Mouse (Mus musculus) intestine, postnatal 0 days (tissue): ENCODE data around the gene Itm2b. TPM values are rescaled to one million over a fixed set of nuclear protein-coding genes. Genes with fewer than 3 reads are reported as not detected.

Source experiments
- ATAC-seq: fragments of 200-750 bp; cut with Nextera tagmentation; 2 replicates; pipeline ENCODE4 v1.8.0; 2017; ENCODE audit warnings: mild to moderate bottlenecking, moderate TSS enrichment, moderate library complexity
- H3K27ac ChIP-seq: fragments of 300-500 bp; sonication (generic); 2 replicates; pipeline ENCODE4 v1.5.1; 2014; ENCODE audit warnings: mild to moderate bottlenecking, low read depth, low read length, moderate library complexity
- H3K27me3 ChIP-seq: fragments of 300-500 bp; sonication (generic); replicated peaks from 2 replicates; pipeline ENCODE4 v1.6.1; 2014; ENCODE audit warnings: low read length, mixed read lengths; ENCODE audit not compliant: control insufficient read depth, insufficient read depth
- H3K36me3 ChIP-seq: fragments of 300-500 bp; sonication (generic); 2 replicates; pipeline ENCODE4 v1.6.1; 2014; ENCODE audit warnings: mild to moderate bottlenecking, moderate library complexity; ENCODE audit not compliant: control insufficient read depth, insufficient read depth
- H3K4me1 ChIP-seq: fragments of 300-500 bp; sonication (generic); replicated peaks from 2 replicates; pipeline ENCODE4 v1.6.1; 2014; ENCODE audit warnings: antibody characterized with exemption, low read length, mixed read lengths; ENCODE audit not compliant: control insufficient read depth, insufficient read depth
- H3K4me2 ChIP-seq: fragments of 300-500 bp; sonication (generic); replicated peaks from 2 replicates; pipeline ENCODE4 v1.6.1; 2014; ENCODE audit warnings: low read depth, mild to moderate bottlenecking, moderate library complexity
- H3K4me3 ChIP-seq: fragments of 300-500 bp; sonication (generic); 2 replicates; pipeline ENCODE4 v1.5.1; 2014; ENCODE audit warnings: low read depth, low read length
- H3K9ac ChIP-seq: fragments of 300-500 bp; sonication (generic); 2 replicates; pipeline ENCODE4 v1.6.1; 2014; ENCODE audit warnings: mild to moderate bottlenecking, low read depth, low read length
- H3K9me3 ChIP-seq: fragments of 300-500 bp; sonication (generic); 2 replicates; pipeline ENCODE4 v1.6.1; 2016; ENCODE audit warnings: mixed run types; ENCODE audit not compliant: control insufficient read depth
- CTCF ChIP-seq: sonication (generic); IDR thresholded peaks from 2 replicates; pipeline ENCODE4 v1.5.1; 2016; ENCODE audit warnings: low read depth, mild to moderate bottlenecking, control low read depth, antibody characterized with exemption, moderate library complexity
- WGBS: fragments of 180-500 bp; shearing (Covaris S2); extraction: QIAGEN DNeasy Blood & Tissue Kit; methylation state at CpG from one replicate; pipeline ENCODE4 v1.1.7; 2014; 5-methylcytosine and 5-hydroxymethylcytosine counted together
- polyA plus RNA-seq: library from polyadenylated mRNA; unstranded; fragments of >200 nt; fragmentation: Nextera tagmentation; extraction: Ambion mirVana; gene quantifications from 2 replicates; pipeline ENCODE4 v1.2.1, GENCODE M21; 2015

The Itm2b gene
- polyA plus RNA-seq, 1 experiment from 2014 or later: 1,587 TPM

- Histone ChIP-seq H3K9me3 (no peaks in the 10 kb centered on the region), H3K4me2 (no peak overlapping the region)
- no peak for TF ChIP-seq CTCF
Observed at GRCm38 (mm10) chr14:73389059-73389458, 4.0 kb upstream of the Itm2b start.

GRCm38 (mm10) chr14:73388546-73388945 lies 3.5 kb upstream of the Itm2b start:
- H3K9ac ChIP-seq: no peak overlapping the region
- 39% methylated on average over 7 of the region's 7 CpGs for WGBS
- H3K4me2 ChIP-seq: no peak overlapping the region
- no peak for TF ChIP-seq CTCF
- H3K27ac ChIP-seq: no peak overlapping the region
- H3K36me3 ChIP-seq: no peaks in the 10 kb centered on the region
- H3K4me1 ChIP-seq: peaks cover under 1% of the 10 kb centered on the region
- H3K4me3 ChIP-seq: no peak overlapping the region
- no peaks in the 10 kb centered on the region for H3K27me3 ChIP-seq
- ATAC-seq: no peak
- H3K9me3 ChIP-seq: no peaks in the 10 kb centered on the region

More at GRCm38 (mm10) chr14:73389059-73389458, 4.0 kb upstream of the Itm2b start:
- no peak for ATAC-seq
- Histone ChIP-seq H3K27ac (no peak overlapping the region), H3K4me1 (no peaks in the 10 kb centered on the region; the same call in none of the 2 replicates), H3K27me3 (no peaks in the 10 kb centered on the region), H3K9ac (no peak overlapping the region), H3K36me3 (no peaks in the 10 kb centered on the region), H3K4me3 (no peak overlapping the region)
- 67% methylated on average over 7 of the region's 7 CpGs for WGBS

GRCm38 (mm10) chr14:73386493-73386892 lies 1.4 kb upstream of the Itm2b start:
- Histone ChIP-seq H3K9me3 (no peaks in the 10 kb centered on the region), H3K36me3 (0 out of 2 replicates have a peak, but pooled peaks cover 6% of the 10 kb centered on the region), H3K4me2 (no peak overlapping the region), H3K4me1 (peaks cover 3% of the 10 kb centered on the region), H3K4me3 (no peak overlapping the region), H3K27me3 (no peaks in the 10 kb centered on the region), H3K27ac (no peak overlapping the region), H3K9ac (no peak overlapping the region)
- WGBS: 62% methylated on average over 5 of the region's 5 CpGs
- ATAC-seq: no peak
- TF ChIP-seq CTCF: no peak

- peak overlapping the region; percentile 97; the same call in 1 of the 2 replicates for H3K4me3 ChIP-seq
- H3K27ac ChIP-seq: peak overlapping the region; percentile 99
- ATAC-seq: peak; percentile 53
- 0 out of 2 replicates have a peak, but pooled peaks cover 8% of the 10 kb centered on the region for H3K36me3 ChIP-seq
- H3K9ac ChIP-seq: no peak overlapping the region
- no peaks in the 10 kb centered on the region for H3K9me3 ChIP-seq
- no peaks in the 10 kb centered on the region for H3K27me3 ChIP-seq
- H3K4me1 ChIP-seq: peaks cover 3% of the 10 kb centered on the region
- no peak for TF ChIP-seq CTCF
- WGBS: 79% methylated on average over 2 of the region's 2 CpGs
- peak overlapping the region; percentile 70 for H3K4me2 ChIP-seq
Observed at GRCm38 (mm10) chr14:73385720-73386374, 758 bp upstream of the Itm2b start.

GRCm38 (mm10) chr14:73384546-73384912 lies 560 bp downstream of the Itm2b start:
- Histone ChIP-seq H3K36me3 (peaks cover 17% of the 10 kb centered on the region; the same call in 1 of the 2 replicates), H3K4me1 (peaks cover 3% of the 10 kb centered on the region), H3K9ac (peak overlapping the region; percentile 98), H3K4me2 (peak overlapping the region; percentile 70), H3K4me3 (peak overlapping the region; percentile 97), H3K27me3 (no peaks in the 10 kb centered on the region), H3K27ac (peak overlapping the region; percentile 99), H3K9me3 (no peaks in the 10 kb centered on the region)
- WGBS: under 1% methylated on average over 13 of the region's 13 CpGs
- peak; percentile 56 for ATAC-seq
- no peak for TF ChIP-seq CTCF

GRCm38 (mm10) chr14:73383746-73384145 lies 1.3 kb downstream of the Itm2b start:
- WGBS: 9% methylated on average over 2 of the region's 2 CpGs
- Histone ChIP-seq H3K4me3 (peak overlapping the region; percentile 97), H3K27me3 (no peaks in the 10 kb centered on the region), H3K9ac (no peak overlapping the region), H3K36me3 (peaks cover 21% of the 10 kb centered on the region; the same call in 1 of the 2 replicates), H3K4me1 (peaks cover 3% of the 10 kb centered on the region), H3K9me3 (no peaks in the 10 kb centered on the region), H3K4me2 (peak overlapping the region; percentile 70), H3K27ac (peak overlapping the region; percentile 47; the same call in 1 of the 2 replicates)
- TF ChIP-seq CTCF: no peak
- no peak for ATAC-seq
